Mouse (Mus musculus): Measurements from ENCODE around the gene Plppr4.

DNA sequence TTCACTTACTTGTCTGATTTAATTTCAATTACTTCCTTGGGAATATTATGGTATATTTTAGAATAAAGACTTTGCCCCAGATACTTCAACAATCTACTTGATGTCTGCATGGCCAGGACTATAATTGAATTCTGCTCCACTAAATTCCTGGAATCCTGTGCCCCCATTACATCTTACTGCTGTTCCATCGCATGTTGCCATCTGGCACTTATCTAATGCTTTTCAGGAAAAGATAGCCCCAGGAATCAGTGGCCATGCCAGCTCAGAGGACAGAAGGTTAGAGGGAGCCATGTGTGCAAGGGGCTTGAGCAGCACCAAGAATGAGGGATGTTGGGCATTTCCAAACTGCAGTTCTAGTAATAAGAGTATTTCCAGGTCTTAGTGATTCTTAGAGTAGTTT lies 14.3 kb downstream of the Plppr4 start:
- TF ChIP-seq CTCF (IDR thresholded peaks at IDR 0.05) (no peak), EP300 (IDR thresholded peaks at IDR 0.05) (no peak)

Measured in lung, postnatal 0 days (tissue).